Mouse (Mus musculus): ENCODE results near the gene Rer1.

GRCm38 (mm10) chr4:155033115-155033514, 53.1 kb downstream of the Rer1 start:
- TF ChIP-seq ZNF384 (IDR thresholded peaks at IDR 0.05; ENCODE audit: low read depth, low read length) (no peak), MAFK (IDR thresholded peaks at IDR 0.05; ENCODE audit: insufficient read depth, low read depth, low read length) (no peak), ZC3H11A (IDR thresholded peaks at IDR 0.05; ENCODE audit: borderline replicate concordance, low read depth, low read length) (no peak)

Data from ES-E14 (cell line).